Mouse (Mus musculus): ENCODE results near the gene Tmod3.

DNA sequence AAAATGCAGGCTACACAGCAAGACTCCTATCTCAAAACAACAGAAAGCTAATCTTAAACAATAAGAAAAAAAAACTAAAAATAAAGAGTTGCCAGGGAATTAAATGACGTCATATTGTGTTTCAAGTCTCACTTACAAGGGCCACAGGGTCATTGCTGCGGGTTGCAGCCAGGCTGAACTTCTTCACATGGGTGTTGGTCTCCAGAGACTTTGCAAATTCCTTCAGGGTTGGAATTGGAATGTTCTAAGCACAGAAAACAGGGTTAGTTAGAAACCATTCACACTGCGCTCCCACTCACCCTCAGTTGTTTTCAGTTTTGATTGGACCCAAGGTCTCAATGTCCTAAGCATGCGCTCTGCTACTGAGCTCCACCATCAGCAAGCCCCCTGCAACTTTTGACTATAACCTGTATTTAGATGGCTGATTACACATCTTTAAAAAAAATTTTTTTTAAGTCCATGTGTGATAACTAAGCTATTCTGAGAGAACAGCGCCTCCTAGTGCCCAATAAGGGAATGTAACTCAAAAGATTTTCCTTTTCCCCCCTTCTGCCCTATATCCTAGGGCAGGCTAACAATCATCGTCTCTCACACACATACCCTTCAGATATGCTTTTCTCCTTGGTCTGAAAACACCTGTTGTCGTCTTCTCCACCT, 22.4 kb upstream of the Tmod3 start:
- TF ChIP-seq FOSL1 (IDR thresholded peaks at IDR 0.05; ENCODE audit: insufficient read depth, low read length, poor library complexity, severe bottlenecking) (no peak), CTCF (IDR thresholded peaks at IDR 0.05; ENCODE audit: control insufficient read depth, insufficient read depth, insufficient read length) (no peak)

Measured in C2C12 (cell line).